Mouse (Mus musculus): ENCODE measurements at regions not wholly inside any gene's neighbourhood (a gene's known extent, or its start where the extent isn't known, plus 50 kb on each side); places are given as distances from the start of the nearest gene placed in this dataset.
A peak's percentile ranks its signal among the peaks of the same experiment; 100 is the strongest.

GRCm38 (mm10) chr10:120666202-120666860 is 190.1 kb upstream of the Hmga2 start:
- DNase-seq (ENCODE audit: low spot score) = no peak

- no peak for DNase-seq (ENCODE audit: low spot score)
Observed at GRCm38 (mm10) chr10:120665670-120666069, 189.4 kb upstream of the Hmga2 start.

- no peak for DNase-seq (ENCODE audit: low spot score)
Observed at GRCm38 (mm10) chr10:120664419-120664818, 188.2 kb upstream of the Hmga2 start.

GRCm38 (mm10) chr10:120663396-120663795 is 187.1 kb upstream of the Hmga2 start:
- DNase-seq (ENCODE audit: low spot score) = no peak

- no peak for DNase-seq (ENCODE audit: low spot score)
Observed at GRCm38 (mm10) chr10:120660503-120660902, 184.2 kb upstream of the Hmga2 start.

GRCm38 (mm10) chr10:120655238-120655931 is 179.1 kb upstream of the Hmga2 start:
- DNase-seq (ENCODE audit: low spot score) = no peak

- no peak for DNase-seq (ENCODE audit: low spot score)
Observed at GRCm38 (mm10) chr10:120652525-120653215, 176.4 kb upstream of the Hmga2 start.

GRCm38 (mm10) chr10:120651845-120652244 is 175.6 kb upstream of the Hmga2 start:
- no peak for DNase-seq (ENCODE audit: low spot score)

- DNase-seq (ENCODE audit: low spot score) = no peak
Observed at GRCm38 (mm10) chr10:120650336-120650735, 174.1 kb upstream of the Hmga2 start.

- DNase-seq (ENCODE audit: low spot score) = no peak
Observed at GRCm38 (mm10) chr10:120648741-120649140, 172.5 kb upstream of the Hmga2 start.

GRCm38 (mm10) chr10:120648031-120648430 is 171.8 kb upstream of the Hmga2 start:
- DNase-seq (ENCODE audit: low spot score) = no peak

- no peak for DNase-seq (ENCODE audit: low spot score)
Observed at GRCm38 (mm10) chr10:120647323-120647722, 171.1 kb upstream of the Hmga2 start.

- DNase-seq (ENCODE audit: low spot score) = peak; percentile 43
Observed at GRCm38 (mm10) chr10:120646862-120647311, 170.6 kb upstream of the Hmga2 start.

- no peak for DNase-seq (ENCODE audit: low spot score)
Observed at GRCm38 (mm10) chr10:120640847-120641246, 164.6 kb upstream of the Hmga2 start.

- DNase-seq (ENCODE audit: low spot score) = no peak
Observed at GRCm38 (mm10) chr10:120638316-120638715, 162.0 kb upstream of the Hmga2 start.

GRCm38 (mm10) chr10:120635818-120636543 is 159.7 kb upstream of the Hmga2 start:
- peak; percentile 57 for DNase-seq (ENCODE audit: low spot score)

GRCm38 (mm10) chr10:120635194-120635593 is 158.9 kb upstream of the Hmga2 start:
- DNase-seq (ENCODE audit: low spot score) = no peak

- no peak for DNase-seq (ENCODE audit: low spot score)
Observed at GRCm38 (mm10) chr10:120632071-120632470, 155.8 kb upstream of the Hmga2 start.

GRCm38 (mm10) chr10:120628066-120628465 is 151.8 kb upstream of the Hmga2 start:
- no peak for DNase-seq (ENCODE audit: low spot score)

GRCm38 (mm10) chr10:120625474-120625873 is 149.2 kb upstream of the Hmga2 start:
- DNase-seq (ENCODE audit: low spot score) = no peak

GRCm38 (mm10) chr10:120624203-120624942 is 148.1 kb upstream of the Hmga2 start:
- no peak for DNase-seq (ENCODE audit: low spot score)

Data from ovary, postnatal 36 days (tissue).